Mouse (Mus musculus): ENCODE results near the gene Mid2.

DNA sequence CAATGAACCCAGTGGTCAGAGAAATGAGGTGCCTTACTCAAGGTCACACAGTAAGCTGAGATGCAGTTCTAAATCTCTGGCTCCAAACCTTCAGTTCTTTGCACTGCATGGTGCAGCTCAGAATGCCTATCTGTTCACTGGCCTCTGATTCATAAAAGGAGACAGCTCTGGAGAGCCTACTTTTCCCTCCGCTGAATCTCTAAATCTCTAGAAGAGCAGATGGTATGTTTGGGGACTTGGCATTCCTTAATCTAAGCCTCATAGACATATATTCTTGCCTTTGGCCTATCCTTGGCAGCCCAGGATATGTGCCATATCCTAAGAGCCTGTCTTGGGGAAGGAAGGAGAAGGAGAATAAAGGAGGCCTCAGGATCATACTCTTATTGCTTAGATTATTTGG, 38.8 kb downstream of the Mid2 start:
- TF ChIP-seq CTCF (IDR thresholded peaks at IDR 0.05; ENCODE audit: low read depth) = no peak
- TF ChIP-seq EP300 (optimal IDR thresholded peaks at IDR 0.05) = no peak

Measured in stomach, postnatal 0 days (tissue).